Mouse (Mus musculus) urinary bladder, postnatal 4 days (tissue): Measurements from ENCODE around the gene Zfp866.

Experiments
- DNase-seq, 2 experiments: peaks; one replicate each; pipeline ENCODE4 v3.0.0; 2021 to 2022; ENCODE audit warnings: low spot score in 2 of 2

Zfp866 gene

DNA sequence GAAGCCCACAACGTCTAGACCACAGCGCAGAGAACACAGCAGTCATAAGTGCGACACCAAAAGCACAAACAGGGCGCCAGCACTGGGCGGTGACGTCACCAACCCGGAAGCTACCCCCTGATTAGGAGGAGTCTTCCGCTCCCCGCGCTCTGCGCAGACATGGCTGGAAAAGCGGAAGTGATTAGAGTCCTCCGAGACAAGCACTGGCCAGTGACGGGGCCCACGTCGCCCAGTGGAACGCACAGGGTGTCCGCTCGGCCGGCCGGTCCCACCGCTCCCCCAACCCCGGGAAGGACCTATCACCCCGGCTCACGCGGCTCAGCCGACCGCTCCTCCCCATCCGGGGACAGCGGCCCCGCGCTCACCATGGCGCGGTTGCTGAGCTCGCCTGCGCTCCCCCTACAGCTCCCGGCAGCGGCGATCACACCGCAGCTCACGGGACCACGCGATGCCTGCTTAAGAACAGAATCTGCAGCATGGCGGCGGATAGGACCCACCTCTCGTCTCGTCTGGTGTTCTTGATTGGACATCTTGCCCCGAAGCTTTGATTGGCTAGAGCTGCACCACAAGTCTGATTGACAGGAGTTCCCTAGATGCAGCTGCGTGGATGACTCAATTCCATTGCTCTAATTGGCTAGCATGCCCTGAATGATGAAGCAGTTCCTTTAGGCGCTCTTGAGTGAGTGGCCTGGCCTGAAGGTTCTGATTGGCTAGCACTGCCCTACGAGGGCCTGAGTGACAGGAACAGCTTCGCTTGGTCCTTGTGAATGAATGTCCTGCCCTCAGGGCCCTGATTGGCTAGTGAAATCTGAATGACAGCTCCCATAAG lies 74.4 kb downstream of the Zfp866 start:
- DNase-seq = peak; percentile 92 to 94

DNA sequence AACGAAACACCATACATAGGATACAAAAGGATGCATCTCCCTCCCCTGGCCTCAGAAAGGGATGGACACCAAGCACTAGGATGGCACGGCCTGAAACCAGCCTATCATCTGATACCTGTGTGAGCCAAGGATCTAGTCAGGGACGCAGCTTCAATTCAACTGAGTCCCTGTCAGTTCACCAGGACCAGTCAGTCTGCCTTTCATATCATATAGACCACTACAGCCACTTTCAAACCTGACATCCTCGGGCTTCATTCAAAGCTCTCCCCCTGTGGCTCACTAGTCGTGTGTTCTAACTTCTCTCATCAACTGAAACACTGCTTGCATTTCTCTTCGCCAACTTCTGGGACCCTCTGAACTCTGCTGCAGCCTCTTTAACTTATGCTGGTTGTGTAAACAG lies 75.6 kb downstream of the Zfp866 start:
- DNase-seq = no peak

DNA sequence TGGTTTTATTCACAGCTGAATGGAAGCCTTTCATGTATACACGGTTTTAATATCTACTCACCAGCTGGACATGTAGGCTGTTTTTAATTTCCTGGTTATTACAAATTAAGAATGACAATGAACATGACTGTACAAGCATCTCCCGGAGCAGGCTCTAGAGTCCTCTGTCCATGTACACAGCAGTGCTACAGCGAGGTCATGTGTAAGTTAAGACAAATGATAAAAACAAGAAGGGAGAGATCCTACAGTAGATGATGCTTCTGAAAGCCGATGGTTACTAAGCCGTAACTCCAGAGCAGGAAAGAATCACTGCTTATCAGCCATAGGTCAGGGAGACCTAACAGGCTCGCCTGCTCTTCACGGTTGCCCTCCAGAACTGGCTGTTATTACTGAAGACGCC lies 77.5 kb downstream of the Zfp866 start:
- no peak for DNase-seq
